Mouse (Mus musculus) spleen, adult 2 months (tissue): ENCODE results near the gene Ankrd1. TPM values are rescaled to one million over a fixed set of nuclear protein-coding genes. Genes with fewer than 3 reads are reported as not detected.

Experiments used
- DNase-seq, 2 experiments: peaks; one replicate each; pipeline versions ENCODE4 v3.0.0 to v3.0.0-alpha.2; 2012 to 2021; ENCODE audit warnings: low spot score in 2 of 2, low read depth in 1 of 2
- H3K27ac ChIP-seq: fragments of 200-500 bp; 2 replicates; pipeline ENCODE4 v1.5.1; 2012; ENCODE audit warnings: low read length, inconsistent platforms; ENCODE audit not compliant: insufficient read depth
- H3K27me3 ChIP-seq: fragments of 200-500 bp; 2 replicates; pipeline ENCODE4 v1.6.1; 2012; ENCODE audit warnings: mild to moderate bottlenecking, moderate library complexity, low read length, inconsistent platforms; ENCODE audit not compliant: control insufficient read depth, insufficient read depth
- H3K36me3 ChIP-seq: fragments of 200-500 bp; 2 replicates; pipeline ENCODE4 v1.6.1; 2012; ENCODE audit warnings: mild to moderate bottlenecking, low read length, inconsistent platforms; ENCODE audit not compliant: control insufficient read depth, insufficient read depth
- H3K4me1 ChIP-seq: fragments of 200-500 bp; 2 replicates; pipeline ENCODE4 v1.6.1; 2011; ENCODE audit warnings: inconsistent platforms; ENCODE audit not compliant: control insufficient read depth, insufficient read depth, insufficient read length
- H3K4me3 ChIP-seq: fragments of 200-500 bp; 2 replicates; pipeline ENCODE4 v1.5.1; 2011; ENCODE audit warnings: mild to moderate bottlenecking, inconsistent platforms; ENCODE audit not compliant: insufficient read depth, insufficient read length; ENCODE audit errors: extremely low read depth
- CTCF ChIP-seq: fragments of 200-500 bp; IDR thresholded peaks from 2 replicates; pipeline ENCODE4 v1.5.1; 2011; ENCODE audit warnings: mild to moderate bottlenecking, inconsistent platforms; ENCODE audit not compliant: insufficient read depth, insufficient read length, insufficient replicate concordance; ENCODE audit errors: extremely low read depth
- POLR2A ChIP-seq: fragments of 200-500 bp; IDR thresholded peaks from 2 replicates; pipeline ENCODE4 v1.6.1; 2011; ENCODE audit warnings: low read depth, low read length, inconsistent platforms
- WGBS: fragments of 180-500 bp; shearing (Covaris S2); methylation state at CpG from one replicate; pipeline ENCODE4 v1.1.7; 2018; 5-methylcytosine and 5-hydroxymethylcytosine counted together
- polyA plus RNA-seq: library from polyadenylated mRNA; depleted of rRNA; stranded (reverse); fragments of >200 nt; gene quantifications from 2 replicates; pipeline ENCODE4 v1.2.3, GENCODE M21; 2012

The Ankrd1 gene
- polyA plus RNA-seq, 1 experiment = 0.13 TPM

GRCm38 (mm10) chr19:36129643-36130042 is 9.7 kb upstream of the Ankrd1 start:
- Histone ChIP-seq H3K27ac (no peak overlapping the region), H3K36me3 (no peaks in the 10 kb centered on the region), H3K27me3 (no peaks in the 10 kb centered on the region), H3K4me3 (no peak overlapping the region), H3K4me1 (no peaks in the 10 kb centered on the region)
- TF ChIP-seq CTCF (no peak), POLR2A (no peak)
- DNase-seq = no peak
- 8% methylated on average over 12 of the region's 12 CpGs for WGBS

- no peaks in the 10 kb centered on the region for H3K4me1 ChIP-seq
- no peak for TF ChIP-seq POLR2A
- no peak for TF ChIP-seq CTCF
- 38% methylated on average over 9 of the region's 9 CpGs for WGBS
- no peak overlapping the region for H3K27ac ChIP-seq
- no peaks in the 10 kb centered on the region for H3K27me3 ChIP-seq
- no peak overlapping the region for H3K4me3 ChIP-seq
- H3K36me3 ChIP-seq = no peaks in the 10 kb centered on the region
- DNase-seq = no peak
Observed at GRCm38 (mm10) chr19:36129213-36129612, 9.3 kb upstream of the Ankrd1 start.

GRCm38 (mm10) chr19:36128440-36128839 is 8.5 kb upstream of the Ankrd1 start:
- Histone ChIP-seq H3K4me3 (no peak overlapping the region), H3K36me3 (no peaks in the 10 kb centered on the region), H3K4me1 (no peaks in the 10 kb centered on the region), H3K27ac (no peak overlapping the region), H3K27me3 (no peaks in the 10 kb centered on the region)
- no peak for DNase-seq
- WGBS = 97% methylated on average over 3 of the region's 3 CpGs
- TF ChIP-seq CTCF = no peak
- no peak for TF ChIP-seq POLR2A

- Histone ChIP-seq H3K27ac (no peak overlapping the region), H3K4me1 (no peaks in the 10 kb centered on the region), H3K4me3 (no peak overlapping the region), H3K27me3 (no peaks in the 10 kb centered on the region), H3K36me3 (no peaks in the 10 kb centered on the region)
- 76% methylated on average over 1 of the region's 1 CpGs for WGBS
- TF ChIP-seq CTCF (no peak), POLR2A (no peak)
- DNase-seq = no peak
Observed at GRCm38 (mm10) chr19:36124203-36124602, 4.3 kb upstream of the Ankrd1 start.

- no peak overlapping the region for H3K4me3 ChIP-seq
- 89% methylated on average over 8 of the region's 8 CpGs for WGBS
- TF ChIP-seq POLR2A (no peak), CTCF (no peak)
- H3K27ac ChIP-seq = no peak overlapping the region
- no peaks in the 10 kb centered on the region for H3K36me3 ChIP-seq
- H3K4me1 ChIP-seq = no peaks in the 10 kb centered on the region
- DNase-seq = no peak
- no peaks in the 10 kb centered on the region for H3K27me3 ChIP-seq
Observed at GRCm38 (mm10) chr19:36119219-36119618, 680 bp downstream of the Ankrd1 start.

- Histone ChIP-seq H3K27me3 (no peaks in the 10 kb centered on the region), H3K4me3 (no peak overlapping the region), H3K36me3 (no peaks in the 10 kb centered on the region), H3K4me1 (no peaks in the 10 kb centered on the region), H3K27ac (no peak overlapping the region)
- 91% methylated on average over 4 of the region's 4 CpGs for WGBS
- DNase-seq = no peak
- TF ChIP-seq POLR2A (no peak), CTCF (no peak)
Observed at GRCm38 (mm10) chr19:36116185-36116584, 3.7 kb downstream of the Ankrd1 start.

GRCm38 (mm10) chr19:36112007-36112406 is 7.9 kb downstream of the Ankrd1 start:
- no peaks in the 10 kb centered on the region for H3K4me1 ChIP-seq
- H3K27ac ChIP-seq = no peak overlapping the region
- no peak overlapping the region for H3K4me3 ChIP-seq
- no peaks in the 10 kb centered on the region for H3K27me3 ChIP-seq
- TF ChIP-seq CTCF (no peak), POLR2A (no peak)
- H3K36me3 ChIP-seq = no peaks in the 10 kb centered on the region
- 66% methylated on average over 17 of the region's 17 CpGs for WGBS
- DNase-seq = no peak
